Mouse (Mus musculus) cerebellum, adult 11 months (tissue): Measurements from ENCODE around the gene Fxyd3.

ENCODE experiments used
- DNase-seq: peaks from one replicate; pipeline ENCODE4 v3.0.0; 2022

Fxyd3 gene

DNA sequence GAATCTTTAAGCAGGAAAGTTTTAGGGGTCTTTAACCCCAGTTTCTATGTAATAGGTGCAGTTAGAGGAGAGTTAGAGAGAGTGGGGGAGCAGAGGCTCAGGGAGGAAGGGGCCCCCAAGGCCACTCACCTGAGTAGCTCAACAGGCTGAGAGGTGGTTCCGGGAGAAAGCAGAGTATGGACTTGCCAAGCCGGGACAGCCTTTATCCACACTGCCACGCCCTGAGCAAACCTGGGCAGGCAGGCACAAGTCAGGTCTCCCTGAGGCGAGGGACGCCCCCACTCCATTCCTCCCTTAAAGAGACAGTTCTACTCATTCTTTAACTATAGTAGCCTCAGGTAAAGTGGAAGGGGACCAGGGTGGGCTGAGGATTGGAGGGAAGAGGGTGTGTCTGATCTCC is at the start of gene Fxyd3:
Gene Fxyd3, minus strand, starts transcription at position 213 of the 400 bp plus-strand sequence.
- no peak for DNase-seq

DNA sequence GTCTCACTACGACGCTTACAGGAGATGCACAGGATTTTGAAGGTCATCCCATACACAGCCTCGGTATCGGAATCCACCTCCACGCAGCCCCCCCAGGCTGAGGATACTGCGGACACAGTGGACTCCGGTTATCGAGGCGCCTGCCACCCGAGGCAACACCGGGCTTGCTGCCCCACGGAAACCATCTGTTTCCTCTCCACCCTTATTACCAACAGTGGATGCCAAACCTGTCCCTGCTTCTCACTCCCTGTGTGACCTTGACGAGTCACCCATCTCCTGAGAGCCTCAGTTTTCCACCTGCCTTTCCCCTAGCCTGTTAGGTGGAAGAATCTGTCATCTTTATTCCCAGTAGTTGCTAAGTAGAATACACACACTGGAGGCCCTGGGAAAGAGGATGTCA is 48.6 kb upstream of the Fxyd3 start:
- peak; percentile 81 for DNase-seq

DNA sequence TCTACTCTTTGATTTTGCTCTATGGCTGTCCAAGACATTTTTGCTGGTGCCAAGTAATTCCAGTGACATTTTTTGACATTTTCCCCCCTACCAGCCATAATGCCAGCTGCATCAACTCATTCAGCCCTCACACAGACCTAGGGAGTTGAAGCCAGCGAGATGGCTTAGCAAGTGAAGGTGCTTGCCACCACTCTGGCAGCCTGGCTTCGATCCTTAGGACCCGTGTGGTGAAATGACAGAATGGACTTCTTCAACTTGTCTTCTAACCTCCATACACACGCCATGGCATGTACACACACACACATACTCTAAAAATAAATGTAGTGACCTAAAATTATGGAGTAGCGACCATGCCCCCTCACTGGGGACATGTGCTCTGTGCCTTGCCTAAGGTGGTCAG is 47.9 kb upstream of the Fxyd3 start:
- DNase-seq, result no peak

DNA sequence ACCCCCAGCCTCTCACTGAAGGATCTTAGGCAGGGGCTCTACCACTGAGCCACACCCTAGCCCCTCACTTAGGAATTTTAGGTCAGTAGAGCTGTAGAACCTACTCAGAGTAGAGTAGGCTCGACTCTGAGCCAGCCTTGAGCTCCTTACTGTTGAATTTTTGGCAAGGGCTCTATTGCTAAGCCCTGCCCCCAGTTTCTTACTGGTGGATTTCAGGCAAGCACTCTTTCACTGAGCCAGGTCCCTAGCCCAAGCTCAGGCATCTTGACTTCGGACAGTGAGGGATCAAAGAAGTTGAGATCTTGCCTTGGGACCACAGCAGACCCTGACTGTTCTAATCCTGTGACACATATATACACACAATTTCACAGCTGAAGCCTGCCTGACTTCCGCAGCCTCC is 47.2 kb upstream of the Fxyd3 start:
- DNase-seq, result no peak

DNA sequence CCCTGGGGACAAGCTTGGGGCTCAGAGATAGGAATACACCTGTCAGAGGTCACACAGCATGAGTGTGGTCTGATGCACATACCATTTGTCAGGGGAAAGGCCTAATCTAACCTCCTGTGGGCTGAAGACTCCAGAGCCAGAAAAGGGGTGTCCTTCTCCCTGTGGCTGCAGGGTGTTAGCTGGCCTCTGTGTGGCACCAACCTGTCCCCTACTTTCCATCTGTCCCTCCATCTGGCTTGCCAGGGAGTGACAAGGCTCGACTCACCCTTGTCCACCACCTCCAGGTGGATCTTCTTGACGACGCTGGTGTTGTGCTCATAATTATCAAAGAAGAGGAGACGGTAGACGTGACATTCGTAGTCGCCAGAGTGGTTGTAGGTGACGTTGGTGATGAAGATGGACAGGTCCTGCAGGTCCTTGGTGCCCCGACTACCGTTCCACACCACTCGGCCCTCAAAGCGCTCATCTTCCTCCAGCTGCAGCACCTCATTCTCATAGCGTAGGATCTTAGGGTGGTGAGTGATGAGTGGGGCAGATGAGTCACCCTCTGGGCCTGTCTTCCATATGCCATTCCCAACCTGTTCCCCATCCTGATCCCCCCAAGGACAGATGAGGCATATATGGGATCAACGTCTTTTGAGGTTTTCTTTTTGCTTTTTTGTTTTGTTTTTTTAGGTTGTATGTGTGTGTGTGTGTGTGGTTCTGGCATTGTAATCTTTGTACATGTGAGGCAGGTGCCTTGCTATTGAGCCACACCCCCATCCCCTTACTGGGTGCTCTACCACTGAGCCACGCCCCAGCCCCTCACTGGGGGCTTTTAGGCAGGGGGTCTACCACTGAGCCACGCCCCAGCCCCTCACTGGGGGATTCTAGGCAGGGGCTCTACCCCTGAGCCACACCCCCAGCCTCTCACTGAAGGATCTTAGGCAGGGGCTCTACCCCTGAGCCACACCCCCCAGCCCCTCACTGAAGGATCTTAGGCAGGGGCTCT is 46.4 kb upstream of the Fxyd3 start:
- DNase-seq, result peak; percentile 84

DNA sequence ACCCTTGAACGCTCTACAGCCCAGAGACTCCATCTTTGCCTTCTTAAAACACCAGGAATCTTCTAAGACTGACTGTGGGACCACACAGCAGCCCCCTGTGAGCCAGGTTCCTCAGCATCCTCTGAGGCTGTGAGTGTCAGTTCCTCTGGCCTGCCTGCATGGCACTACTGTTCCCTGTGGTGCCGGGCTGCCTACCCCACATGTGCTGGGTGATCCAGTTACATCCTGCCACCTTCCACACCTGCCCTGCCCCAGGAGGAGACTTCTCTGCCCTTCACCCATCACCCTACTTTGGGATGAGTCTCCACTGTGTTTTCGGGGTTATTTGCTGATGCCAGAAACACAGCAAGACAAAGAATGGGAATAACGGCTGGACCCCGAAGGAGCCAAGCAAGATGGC is 43.1 kb upstream of the Fxyd3 start:
- no peak for DNase-seq

DNA sequence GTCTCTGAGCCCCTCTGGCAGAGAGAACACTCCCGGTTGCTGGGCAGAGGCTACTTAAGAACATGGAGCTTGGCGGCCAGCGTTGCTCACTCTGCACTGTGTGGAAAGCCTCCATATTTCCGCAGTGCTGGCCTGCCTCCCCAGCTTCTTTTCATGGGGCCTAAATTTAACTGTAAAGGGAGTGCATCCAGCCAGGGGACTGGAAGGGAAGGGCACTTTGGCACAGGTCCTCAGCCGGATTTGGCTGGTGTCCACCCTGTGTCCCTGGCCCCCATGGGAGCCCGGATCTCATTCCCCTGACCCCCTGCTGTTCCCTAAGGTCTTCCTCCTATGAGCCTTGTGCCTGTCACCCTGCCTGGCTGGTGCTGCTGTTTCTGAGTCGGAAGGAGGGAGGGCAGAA is 42.0 kb upstream of the Fxyd3 start:
- peak; percentile 73 for DNase-seq

DNA sequence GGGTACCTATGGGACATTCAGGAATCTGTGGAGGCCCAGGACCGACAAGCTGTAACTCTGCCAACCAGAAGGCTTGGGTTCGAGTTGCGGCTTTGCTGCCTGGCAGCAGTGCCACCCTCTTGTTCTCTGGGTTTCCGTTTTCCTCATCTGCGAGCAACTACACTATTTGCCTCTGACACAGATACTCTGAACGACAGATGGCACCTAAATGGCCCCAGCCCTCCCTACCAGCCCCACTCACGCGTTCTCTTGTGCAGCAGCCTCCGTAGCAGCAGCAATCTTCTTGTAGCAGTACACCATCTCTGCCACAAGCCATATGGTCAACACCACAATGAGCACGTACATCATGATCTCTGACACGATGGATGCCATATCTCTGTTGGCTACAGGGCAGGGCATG is 41.0 kb upstream of the Fxyd3 start:
- peak; percentile 57 for DNase-seq

DNA sequence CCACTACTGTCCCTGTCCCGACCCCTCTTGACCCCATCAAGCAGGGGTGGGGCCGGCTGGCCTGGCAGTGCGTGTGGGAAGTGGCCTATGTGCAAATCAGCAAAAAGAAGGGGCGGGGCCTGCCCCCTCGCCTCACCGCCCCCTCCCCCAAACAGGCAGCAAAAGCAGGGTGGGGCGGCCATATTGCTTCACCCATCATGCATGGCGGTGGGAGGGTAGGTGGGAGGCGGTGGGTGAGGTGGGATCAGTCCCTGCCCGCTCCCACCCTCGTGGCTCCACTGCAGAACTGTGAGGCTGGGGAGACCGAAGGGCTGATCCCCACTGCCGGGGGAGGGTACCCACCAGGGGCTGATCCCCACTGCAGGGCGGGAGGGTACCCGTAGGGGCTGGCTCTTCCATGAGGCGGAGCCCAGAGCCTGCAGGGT is 40.2 kb upstream of the Fxyd3 start:
- DNase-seq, result peak; percentile 53

DNA sequence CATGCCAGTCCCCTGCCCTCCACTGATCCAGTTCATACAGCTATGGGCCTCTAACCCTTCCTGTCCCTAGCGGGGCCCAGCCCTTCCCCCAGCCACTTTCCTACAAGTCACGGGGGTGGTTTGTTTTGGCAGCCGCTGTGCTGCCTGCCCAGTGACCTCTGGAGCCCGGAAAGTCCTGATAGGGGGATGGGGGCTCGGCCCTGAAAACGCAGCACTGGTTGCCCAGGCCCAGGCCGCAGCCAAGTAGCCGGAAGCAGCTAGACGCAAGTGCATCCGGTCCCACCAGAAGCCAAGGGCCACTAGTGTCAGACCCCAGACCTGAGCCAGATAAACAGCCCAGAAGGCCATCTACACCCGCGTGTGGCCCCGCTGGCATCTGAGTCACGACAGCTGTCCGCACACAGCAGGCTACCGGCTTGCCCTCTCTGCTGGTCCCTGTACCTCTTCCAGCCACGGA is 39.1 kb upstream of the Fxyd3 start:
- peak; percentile 74 for DNase-seq

DNA sequence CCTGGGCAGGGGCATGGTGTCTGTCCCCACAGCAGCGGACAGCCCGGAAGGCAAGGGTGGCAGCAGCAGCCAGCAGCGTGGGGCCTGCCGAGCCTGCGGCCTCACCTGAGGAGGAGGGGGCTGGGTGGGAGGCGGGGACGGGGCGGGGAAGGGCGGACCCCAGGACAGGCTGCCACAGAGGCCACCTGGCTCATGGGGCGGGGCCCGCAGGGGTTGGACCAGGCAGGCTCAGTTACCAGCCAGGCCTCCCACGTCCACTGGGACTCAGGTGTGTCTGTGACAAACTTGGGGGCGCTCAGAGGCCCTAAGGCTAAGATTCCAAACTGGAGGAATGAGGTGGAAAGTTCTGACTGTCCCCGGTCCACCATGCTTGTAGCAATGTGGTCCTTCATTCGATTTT is 38.7 kb upstream of the Fxyd3 start, which contains the start of gene Hpn:
Gene Hpn, minus strand, starts transcription at position 109 of the 400 bp plus-strand sequence.
- no peak for DNase-seq

DNA sequence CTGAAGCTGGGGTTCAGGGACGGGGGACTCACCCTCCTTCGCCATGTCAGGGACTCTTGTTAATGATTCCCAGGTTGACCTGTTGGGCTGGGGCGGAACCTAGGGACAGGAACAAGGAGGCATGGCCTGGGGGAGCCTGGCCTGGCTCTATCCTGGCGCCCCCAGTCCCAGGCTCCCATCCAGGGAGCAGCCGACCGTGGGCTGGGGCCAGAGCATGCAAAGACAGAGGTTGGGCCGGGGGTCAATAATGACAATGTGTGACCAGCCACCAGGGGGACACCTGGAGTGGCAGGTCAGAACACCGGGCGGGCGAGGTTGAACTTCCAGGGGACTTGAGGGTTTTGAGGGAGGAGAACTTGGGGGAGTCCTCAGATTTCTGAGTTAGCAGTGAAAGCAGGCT is 38.1 kb upstream of the Fxyd3 start:
- no peak for DNase-seq

DNA sequence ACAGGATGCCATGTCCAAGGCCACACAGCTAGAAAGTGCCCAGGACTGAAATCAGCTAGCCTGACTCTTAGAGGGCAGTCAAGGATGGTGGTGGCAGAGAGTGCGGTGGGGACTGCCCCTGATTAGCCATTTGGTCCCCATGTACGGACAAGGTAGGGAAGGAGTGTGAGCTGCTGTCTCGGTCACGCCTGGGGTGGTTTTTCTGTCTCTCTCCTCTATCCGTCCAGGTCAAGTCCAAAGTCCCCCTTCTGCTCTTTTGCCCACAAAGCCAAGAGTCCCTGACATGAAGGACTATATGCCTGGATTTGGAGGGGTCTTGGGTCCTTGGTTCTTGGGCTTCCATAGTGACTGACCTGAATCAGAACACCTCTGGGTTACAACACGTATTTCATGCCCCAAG is 37.3 kb upstream of the Fxyd3 start:
- DNase-seq, result no peak

DNA sequence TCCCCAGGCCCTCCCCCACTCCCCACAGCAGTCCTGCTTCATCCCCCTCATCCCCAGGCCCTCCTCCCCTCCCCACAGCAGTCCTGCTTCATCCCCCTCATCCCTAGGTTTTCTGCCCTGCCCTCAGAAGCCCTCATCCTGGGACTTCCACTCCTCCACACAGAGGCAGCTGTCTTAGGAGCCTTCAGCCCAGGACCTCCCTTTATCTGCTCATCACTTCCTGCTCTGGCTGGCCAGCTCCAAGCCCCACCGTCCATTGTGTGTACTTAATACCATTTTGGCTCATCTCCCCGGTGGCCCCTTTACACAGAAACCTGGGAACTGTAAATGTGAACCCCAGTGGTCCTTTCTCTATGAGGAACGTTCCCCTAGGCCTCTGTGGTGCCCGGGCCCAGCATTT is 35.5 kb upstream of the Fxyd3 start:
- no peak for DNase-seq

DNA sequence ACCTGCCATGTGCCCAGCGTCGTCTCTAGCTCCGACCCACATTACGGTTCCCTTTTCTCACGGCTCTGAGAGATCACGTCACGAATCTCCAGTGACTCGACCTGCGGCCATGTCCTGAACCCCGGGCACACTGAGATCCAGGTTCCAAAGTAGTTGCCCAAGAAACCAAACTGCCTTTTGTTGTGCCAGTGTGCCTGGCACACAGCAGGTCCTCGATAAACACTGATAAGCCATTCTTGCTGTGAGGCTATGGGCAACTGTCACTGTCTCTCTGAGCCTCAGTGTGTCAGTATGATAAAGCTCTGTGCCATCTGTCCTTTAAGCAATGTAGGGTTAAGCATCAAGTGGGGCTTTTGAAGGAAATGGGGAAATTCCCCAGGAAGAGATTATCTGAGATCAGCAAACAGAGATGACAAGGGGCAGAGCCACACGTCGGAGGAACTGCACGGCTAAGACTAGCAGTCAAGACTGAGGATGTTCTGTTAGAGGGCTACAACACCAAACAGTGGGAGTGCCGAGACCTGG is 34.4 kb upstream of the Fxyd3 start:
- no peak for DNase-seq

DNA sequence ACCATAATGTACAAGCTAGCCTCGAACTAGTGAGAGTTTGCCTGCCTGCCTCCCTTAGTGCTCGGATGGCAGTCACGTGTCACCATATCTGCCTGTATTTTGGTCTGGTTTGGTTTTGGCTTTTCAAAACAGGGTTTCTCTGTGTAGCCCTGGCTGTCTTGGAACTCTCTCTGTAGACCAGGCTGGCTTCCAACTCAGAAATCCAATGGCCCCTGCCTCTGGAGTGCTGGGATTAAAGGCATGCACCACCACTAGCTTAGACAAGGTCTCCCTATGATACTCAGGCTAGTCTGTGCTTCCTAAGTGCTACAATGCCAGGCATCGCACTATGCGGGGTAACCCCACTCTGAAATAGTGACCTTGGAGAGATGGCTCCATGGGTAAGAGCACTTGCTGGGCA is 33.3 kb upstream of the Fxyd3 start:
- DNase-seq, result no peak

DNA sequence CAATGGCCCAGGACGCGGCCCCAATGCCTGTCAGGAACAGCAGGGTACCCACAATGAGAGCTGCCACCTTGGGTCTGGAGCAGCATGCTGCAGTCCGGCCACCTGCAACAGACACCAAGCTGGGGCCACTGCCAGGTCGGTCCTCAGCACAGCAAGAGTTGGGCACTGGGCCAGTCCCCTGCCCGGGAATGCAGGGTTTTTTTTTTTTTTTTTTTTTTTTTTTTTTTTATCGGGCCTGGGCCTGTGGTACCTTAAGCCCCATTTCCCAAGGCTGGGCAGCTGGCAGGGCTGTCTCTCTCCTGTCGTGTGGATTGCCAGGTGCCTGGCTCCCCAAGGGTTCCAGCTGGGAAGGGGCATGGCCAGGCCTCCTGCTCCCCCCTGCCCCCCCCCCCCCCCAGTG is 32.6 kb upstream of the Fxyd3 start:
- DNase-seq, result peak; percentile 75

DNA sequence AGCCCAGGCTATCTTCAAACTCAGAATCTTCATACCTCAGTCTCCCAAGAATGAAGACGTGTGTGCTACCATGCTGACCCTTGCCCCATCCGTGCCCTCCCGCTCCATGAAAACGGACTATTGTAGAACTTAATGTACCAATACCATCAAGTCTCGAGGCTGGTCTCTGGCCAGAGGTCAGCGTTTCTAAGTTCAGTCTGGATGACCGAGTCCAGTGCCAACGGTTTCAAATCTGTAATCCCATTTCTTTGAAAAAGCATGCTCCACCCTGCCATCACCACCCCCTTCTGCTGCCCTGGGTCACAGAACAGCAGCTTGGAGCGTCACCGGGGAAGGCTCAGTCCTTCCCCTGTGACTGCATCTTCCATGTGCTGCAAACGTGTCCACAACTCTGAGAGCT is 31.3 kb upstream of the Fxyd3 start:
- no peak for DNase-seq

DNA sequence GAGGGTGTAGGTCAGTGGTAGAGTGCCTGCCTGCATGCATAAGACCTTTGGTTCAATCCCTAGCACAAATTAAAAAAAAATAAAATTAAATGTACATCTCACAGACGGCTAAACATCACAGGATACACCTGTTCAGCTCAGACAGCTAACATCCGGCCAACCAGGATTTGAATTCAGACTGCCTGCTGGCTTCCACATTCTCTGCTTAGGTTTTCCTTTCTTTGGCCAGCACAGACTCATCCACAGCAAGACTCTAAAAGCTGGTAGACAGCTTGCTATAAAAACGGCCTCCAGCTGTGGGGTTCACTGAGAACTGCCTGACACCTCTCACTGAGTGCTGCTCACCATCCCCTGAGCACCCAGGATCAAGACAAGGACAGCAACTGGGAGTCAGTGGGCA is 29.7 kb upstream of the Fxyd3 start:
- DNase-seq, result no peak

DNA sequence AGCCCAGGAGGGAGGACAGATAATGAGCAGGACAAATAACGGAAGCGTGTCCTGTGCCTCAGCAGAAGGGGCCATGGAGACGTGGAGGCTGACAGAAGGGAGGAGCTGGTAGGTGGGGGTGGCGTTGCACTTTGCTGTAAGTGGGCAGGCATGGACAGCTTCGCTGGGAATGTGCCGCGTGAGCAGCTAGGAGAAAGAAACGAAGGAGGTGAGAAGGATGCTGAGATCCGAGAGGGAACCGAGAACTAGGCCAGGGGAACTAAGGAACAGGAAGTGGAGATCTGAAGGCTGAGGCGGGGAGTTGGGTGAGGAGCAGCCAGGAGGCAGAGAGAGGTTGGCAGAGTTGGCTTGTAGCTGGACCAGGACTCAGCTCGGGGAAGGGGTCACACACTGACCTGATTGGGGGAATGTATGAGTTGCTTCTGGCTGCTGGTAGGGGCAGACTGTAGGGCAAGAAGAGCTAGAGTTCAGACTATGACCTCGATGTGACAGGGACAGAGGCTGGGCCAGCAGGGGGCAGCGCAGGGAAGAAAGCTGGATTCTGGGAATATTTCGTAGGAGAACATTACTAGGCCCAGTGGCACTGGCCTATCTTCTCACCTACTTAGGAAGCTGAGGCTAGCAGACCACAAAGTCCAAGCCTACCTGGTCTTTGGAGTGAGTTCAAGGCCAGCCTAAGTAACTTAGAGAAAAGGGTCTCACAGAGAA is 28.7 kb upstream of the Fxyd3 start:
- no peak for DNase-seq

DNA sequence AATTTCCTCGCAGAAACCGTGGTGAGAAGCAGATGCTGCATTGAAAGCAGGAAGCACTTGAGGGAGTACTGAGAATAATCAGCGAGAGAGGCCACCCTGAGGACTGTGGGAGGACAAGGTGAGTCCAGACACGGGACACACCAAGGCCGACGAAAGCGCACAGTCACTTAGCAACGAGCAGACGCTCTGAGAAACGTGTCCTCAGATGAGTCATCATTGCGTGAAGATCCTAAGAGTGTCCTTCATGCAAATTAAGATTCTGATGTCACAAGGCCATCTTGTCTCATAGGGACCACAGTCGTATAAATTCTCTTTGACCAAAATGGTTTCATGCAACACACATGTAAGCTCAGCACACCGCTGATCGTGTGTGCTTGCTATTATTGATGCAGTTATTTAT is 24.3 kb upstream of the Fxyd3 start:
- no peak for DNase-seq

DNA sequence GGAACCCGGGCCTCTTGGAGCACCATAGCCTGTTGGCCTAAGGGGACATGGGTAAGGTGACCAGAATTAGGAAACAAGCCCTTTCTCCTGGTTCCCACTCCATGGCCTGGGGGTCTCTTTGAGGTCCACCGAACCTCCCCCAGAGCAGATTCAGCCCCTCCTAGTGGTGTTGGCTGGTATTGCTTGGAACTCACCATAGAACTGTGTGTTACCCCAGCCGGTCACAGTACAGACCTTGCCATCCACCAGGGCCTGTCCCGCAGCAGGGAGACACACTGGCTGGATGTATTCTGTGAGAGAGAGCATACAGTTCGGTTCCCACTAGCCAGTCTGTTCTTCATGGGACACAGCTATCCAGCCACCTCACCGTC is 23.1 kb upstream of the Fxyd3 start:
- DNase-seq, result no peak

DNA sequence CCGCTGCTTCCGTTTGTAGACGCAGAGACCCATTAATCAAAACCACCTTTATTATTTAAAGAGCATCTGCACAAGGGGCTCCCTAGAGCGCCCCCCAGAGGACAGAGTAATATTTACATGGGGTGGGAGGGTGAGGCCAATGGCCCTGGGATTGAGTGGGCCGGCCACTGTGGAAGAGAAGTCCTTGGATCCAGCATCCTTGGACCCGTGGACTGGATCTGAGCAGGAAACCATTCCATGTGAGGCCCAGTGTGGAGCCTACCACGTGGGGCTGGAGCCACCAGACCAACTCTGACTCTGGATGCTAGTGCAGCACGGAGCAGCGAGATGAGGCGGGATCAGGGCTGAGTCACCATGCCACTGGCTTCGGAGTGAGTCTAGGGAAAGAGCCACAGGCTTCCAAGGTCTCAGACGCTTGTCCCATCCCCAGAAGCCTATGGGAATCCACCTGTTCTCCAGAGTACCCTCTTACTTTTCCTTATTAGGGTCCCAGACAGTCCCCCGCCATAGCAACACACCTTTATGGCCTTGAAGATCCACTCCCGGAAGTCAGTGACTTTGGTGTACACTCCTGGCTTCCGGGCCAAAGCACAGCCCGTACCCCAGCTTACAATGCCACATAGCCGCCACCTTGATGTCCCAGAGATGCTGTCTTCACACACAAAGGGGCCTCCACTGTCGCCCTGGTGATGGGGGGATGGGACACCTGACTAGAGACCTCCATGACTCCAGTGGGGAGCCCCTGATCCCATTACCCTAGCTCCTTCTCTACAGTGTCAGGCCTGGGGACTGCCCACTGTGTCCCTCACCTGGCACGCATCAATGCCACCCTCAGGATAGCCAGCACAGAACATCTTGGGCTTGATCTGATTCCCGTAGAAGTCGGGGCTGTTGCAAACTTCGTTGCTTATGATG is 22.4 kb upstream of the Fxyd3 start:
- DNase-seq, result no peak
